In genomic region chr11:19926843-19927120, GRCm38 (mm10) we compare ENCODE assay signal across 8 mouse cellular contexts. TPM values are rescaled to one million over a fixed set of nuclear protein-coding genes. Genes with fewer than 3 reads are reported as not detected.
DNase-seq lines count a peak whose midpoint lies in the region; ATAC-seq lines count a peak whose summit lies in the region.

No protein-coding gene starts in this region.

- H3K9ac ChIP-seq in heart, embryonic 15.5 days, result no peak overlapping the region
- no peak overlapping the region for H3K9ac ChIP-seq in embryonic facial prominence, embryonic 12.5 days
- no peak overlapping the region for H3K9ac ChIP-seq in hindbrain, embryonic 12.5 days
- no peak overlapping the region for H3K9ac ChIP-seq in midbrain, embryonic 12.5 days (replicated peaks)

- peaks cover 24% of the 10 kb centered on the region for H3K4me1 ChIP-seq in heart, embryonic 15.5 days (replicated peaks)
- peaks cover 25% of the 10 kb centered on the region for H3K4me1 ChIP-seq in embryonic facial prominence, embryonic 12.5 days
- peaks cover 15% of the 10 kb centered on the region for H3K4me1 ChIP-seq in hindbrain, embryonic 12.5 days
- H3K4me1 ChIP-seq in midbrain, embryonic 12.5 days, result peaks cover 19% of the 10 kb centered on the region

- WGBS in heart, embryonic 15.5 days, result 70% methylated on average over 2 of the region's 2 CpGs
- WGBS in embryonic facial prominence, embryonic 12.5 days, result 72% methylated on average over 2 of the region's 2 CpGs
- WGBS in hindbrain, embryonic 12.5 days, result 76% methylated on average over 2 of the region's 2 CpGs
- 69% methylated on average over 2 of the region's 2 CpGs for WGBS in midbrain, embryonic 12.5 days

- H3K27ac ChIP-seq in heart, embryonic 15.5 days, result no peak overlapping the region; the same call in 1 of the 2 replicates
- no peak overlapping the region for H3K27ac ChIP-seq in embryonic facial prominence, embryonic 12.5 days
- peak overlapping the region; percentile 90; the same call in 1 of the 2 replicates for H3K27ac ChIP-seq in hindbrain, embryonic 12.5 days
- H3K27ac ChIP-seq in midbrain, embryonic 12.5 days (replicated peaks), result no peak overlapping the region

- 0 out of 2 replicates have a peak overlapping the region, but pooled peaks have one; percentile 86 for H3K4me2 ChIP-seq in heart, embryonic 15.5 days
- peak overlapping the region; percentile 63; the same call in 1 of the 2 replicates for H3K4me2 ChIP-seq in embryonic facial prominence, embryonic 12.5 days (replicated peaks)
- H3K4me2 ChIP-seq in hindbrain, embryonic 12.5 days (replicated peaks), result peak overlapping the region; percentile 57
- peak overlapping the region; percentile 74 for H3K4me2 ChIP-seq in midbrain, embryonic 12.5 days (replicated peaks)

- no peaks in the 10 kb centered on the region for H3K27me3 ChIP-seq in heart, embryonic 15.5 days
- H3K27me3 ChIP-seq in embryonic facial prominence, embryonic 12.5 days, result no peaks in the 10 kb centered on the region
- no peaks in the 10 kb centered on the region for H3K27me3 ChIP-seq in hindbrain, embryonic 12.5 days
- peaks cover 5% of the 10 kb centered on the region; the same call in 1 of the 2 replicates for H3K27me3 ChIP-seq in midbrain, embryonic 12.5 days

- peak overlapping the region; percentile 85; the same call in 1 of the 2 replicates for H3K4me3 ChIP-seq in heart, embryonic 15.5 days
- no peak overlapping the region for H3K4me3 ChIP-seq in embryonic facial prominence, embryonic 12.5 days
- 0 out of 2 replicates have a peak overlapping the region, but pooled peaks have one; percentile 88 for H3K4me3 ChIP-seq in hindbrain, embryonic 12.5 days
- peak overlapping the region; percentile 86; the same call in 1 of the 2 replicates for H3K4me3 ChIP-seq in midbrain, embryonic 12.5 days

- DNase-seq in heart, postnatal 14 days, result no peak
- no peak for DNase-seq in adrenal gland, postnatal 10 days
- no peak for DNase-seq in urinary bladder, postnatal 10 days (ENCODE audit: low spot score)
- DNase-seq in adrenal gland, postnatal 4 days (ENCODE audit: low spot score in 2 of 2), result no peak

- H3K9me3 ChIP-seq in heart, embryonic 15.5 days (replicated peaks), result no peaks in the 10 kb centered on the region
- no peaks in the 10 kb centered on the region for H3K9me3 ChIP-seq in embryonic facial prominence, embryonic 12.5 days
- H3K9me3 ChIP-seq in hindbrain, embryonic 12.5 days (replicated peaks), result no peaks in the 10 kb centered on the region
- no peaks in the 10 kb centered on the region for H3K9me3 ChIP-seq in midbrain, embryonic 12.5 days

- no peaks in the 10 kb centered on the region for H3K36me3 ChIP-seq in heart, embryonic 15.5 days
- no peaks in the 10 kb centered on the region for H3K36me3 ChIP-seq in embryonic facial prominence, embryonic 12.5 days
- no peaks in the 10 kb centered on the region for H3K36me3 ChIP-seq in hindbrain, embryonic 12.5 days
- no peaks in the 10 kb centered on the region for H3K36me3 ChIP-seq in midbrain, embryonic 12.5 days

- intact Hi-C loops in heart, postnatal 14 days (cut with DNase I), result loop anchor here (2.0 to 10.0 kb wide), 3 partner anchors 36 to 308 kb away; partner anchors contain the start of gene Rab1a

- no peak for ATAC-seq in heart, embryonic 15.5 days (replicated peaks; ENCODE audit: insufficient number of reproducible peaks, insufficient read depth, low FRiP score, low read depth)
- no peak for ATAC-seq in embryonic facial prominence, embryonic 12.5 days (ENCODE audit: insufficient number of reproducible peaks, insufficient read depth, low FRiP score, low TSS enrichment)
- no peak for ATAC-seq in hindbrain, embryonic 12.5 days (ENCODE audit: low FRiP score)
- ATAC-seq in midbrain, embryonic 12.5 days (ENCODE audit: low FRiP score, low read depth), result no peak

RNA-seq across cellular contexts. Expression of gene Spred2, which starts 2.6 kb away (rescaled TPM):
- 4.6 and 5.3 TPM in 2 replicates for polyA plus RNA-seq in heart, embryonic 15.5 days (2015; fragmentation: Nextera tagmentation; extraction: Ambion mirVana)
- 10 to 100 TPM; 27.1 to 27.3 TPM for total RNA-seq in heart, postnatal 14 days (2021)
- polyA plus RNA-seq in embryonic facial prominence, embryonic 12.5 days (2016; fragmentation: Nextera tagmentation; extraction: Ambion mirVana), result 7.9 and 10.0 TPM in 2 replicates
- polyA plus RNA-seq in hindbrain, embryonic 12.5 days (2016; fragmentation: Nextera tagmentation; extraction: Ambion mirVana), result 6.8 and 7.8 TPM in 2 replicates
- 5.6 and 7.5 TPM in 2 replicates for polyA plus RNA-seq in midbrain, embryonic 12.5 days (2016; fragmentation: Nextera tagmentation; extraction: Ambion mirVana)
- total RNA-seq in adrenal gland, postnatal 10 days (2021), result 10 to 100 TPM; 33.1 to 37.0 TPM
- total RNA-seq in adrenal gland, postnatal 4 days (2021), result 10 to 100 TPM; 49.2 to 50.9 TPM
